Mouse (Mus musculus) midbrain, embryonic 10.5 days (tissue): ENCODE data around the gene H1fx. TPM values are rescaled to one million over a fixed set of nuclear protein-coding genes. Genes with fewer than 3 reads are reported as not detected.
"Not testable (repeated sequence)": the region's sequence is repeated elsewhere in the genome, so short reads cannot be mapped to it uniquely, and the experiment has no call there.

Source experiments
- DNase-seq: peaks from one replicate; pipeline ENCODE4 v3.0.0-alpha.2; 2017; ENCODE audit warnings: low spot score
- H3K27ac ChIP-seq: fragments of 300-500 bp; sonication (generic); replicated peaks from 2 replicates; pipeline ENCODE4 v1.5.1; 2016; ENCODE audit warnings: mild to moderate bottlenecking
- H3K27me3 ChIP-seq: fragments of 300-500 bp; sonication (generic); 2 replicates; pipeline ENCODE4 v1.6.1; 2016; ENCODE audit warnings: low read depth, mild to moderate bottlenecking; ENCODE audit not compliant: poor library complexity, severe bottlenecking
- H3K36me3 ChIP-seq: fragments of 300-500 bp; sonication (generic); 2 replicates; pipeline ENCODE4 v1.6.1; 2016; ENCODE audit warnings: mild to moderate bottlenecking, moderate library complexity
- H3K4me1 ChIP-seq: fragments of 300-500 bp; sonication (generic); 2 replicates; pipeline ENCODE4 v1.6.1; 2016
- H3K4me3 ChIP-seq: fragments of 300-500 bp; sonication (generic); 2 replicates; pipeline ENCODE4 v1.5.1; 2016; ENCODE audit warnings: mild to moderate bottlenecking, moderate library complexity
- H3K9me3 ChIP-seq: fragments of 300-500 bp; sonication (generic); replicated peaks from 2 replicates; pipeline ENCODE4 v1.6.1; 2016; ENCODE audit warnings: mild to moderate bottlenecking
- WGBS: fragments of 180-500 bp; shearing (Covaris S2); methylation state at CpG from one replicate; pipeline ENCODE4 v1.1.7; 2016; 5-methylcytosine and 5-hydroxymethylcytosine counted together
- microRNA-seq: library from miRNA; unstranded; fragments of <30 nt; microRNA quantifications from one replicate; pipeline ENCODE4, GENCODE M21; 2017
- polyA plus RNA-seq: library from polyadenylated mRNA; unstranded; fragments of >200 nt; fragmentation: Nextera tagmentation; extraction: Ambion mirVana; gene quantifications from 2 replicates; pipeline ENCODE4 v1.2.1, GENCODE M21; 2016

H1fx gene
- polyA plus RNA-seq, 1 experiment from 2014 or later = 22.1 TPM

GRCm38 (mm10) chr6:87962457-87962856 lies 19.0 kb downstream of the H1fx start:
- WGBS = 78% methylated on average over 4 of the region's 4 CpGs
- H3K27ac ChIP-seq = not testable (repeated sequence)

GRCm38 (mm10) chr6:87942179-87942578 lies 39.3 kb downstream of the H1fx start:
- DNase-seq = no peak
- Histone ChIP-seq H3K27me3 (no peaks in the 10 kb centered on the region), H3K27ac (no peak overlapping the region), H3K9me3 (peaks cover 7% of the 10 kb centered on the region; the same call in 1 of the 2 replicates), H3K36me3 (no peaks in the 10 kb centered on the region), H3K4me3 (no peak overlapping the region), H3K4me1 (peaks cover 7% of the 10 kb centered on the region)
- 85% methylated on average over 7 of the region's 7 CpGs for WGBS

More at GRCm38 (mm10) chr6:87962457-87962856, 19.0 kb downstream of the H1fx start:
- not testable (repeated sequence) for DNase-seq, H3K4me1 ChIP-seq, H3K36me3 ChIP-seq, H3K27me3 ChIP-seq, H3K4me3 ChIP-seq
- peaks cover 17% of the 10 kb centered on the region for H3K9me3 ChIP-seq

GRCm38 (mm10) chr6:87938941-87939340 lies 42.5 kb downstream of the H1fx start:
- WGBS = 91% methylated on average over 3 of the region's 3 CpGs
- Histone ChIP-seq H3K27me3 (no peaks in the 10 kb centered on the region), H3K9me3 (no peaks in the 10 kb centered on the region), H3K27ac (no peak overlapping the region), H3K4me3 (no peak overlapping the region), H3K36me3 (peaks cover 28% of the 10 kb centered on the region), H3K4me1 (peaks cover 9% of the 10 kb centered on the region)
- no peak for DNase-seq

- 46% methylated on average over 19 of the region's 19 CpGs for WGBS
Measured at GRCm38 (mm10) chr6:87937178-87937788, 44.2 kb downstream of the H1fx start.

GRCm38 (mm10) chr6:87935037-87935436 lies 46.4 kb downstream of the H1fx start:
- no peak for DNase-seq
- H3K36me3 ChIP-seq = peaks cover 63% of the 10 kb centered on the region
- H3K9me3 ChIP-seq = peaks cover 7% of the 10 kb centered on the region; the same call in 1 of the 2 replicates
- no peaks in the 10 kb centered on the region for H3K27me3 ChIP-seq
- WGBS = 91% methylated on average over 5 of the region's 5 CpGs
- no peak overlapping the region for H3K27ac ChIP-seq
- peaks cover 9% of the 10 kb centered on the region for H3K4me1 ChIP-seq
- H3K4me3 ChIP-seq = no peak overlapping the region

More at GRCm38 (mm10) chr6:87937178-87937788, 44.2 kb downstream of the H1fx start:
- H3K27me3 ChIP-seq = no peaks in the 10 kb centered on the region
- H3K4me1 ChIP-seq = peaks cover 9% of the 10 kb centered on the region
- no peak overlapping the region for H3K4me3 ChIP-seq
- peak overlapping the region; percentile 76 for H3K27ac ChIP-seq
- peaks cover 44% of the 10 kb centered on the region for H3K36me3 ChIP-seq
- DNase-seq = peak; percentile 74
- H3K9me3 ChIP-seq = no peaks in the 10 kb centered on the region

Small RNAs within 50 kb of the gene (microRNA-seq; reads per million reads assigned to microRNA genes)
- 3.6 reads per million, percentile 6 among the genes with 10 or more reads in this experiment for gene Gm47286

Other genes with a start within 250 kb of the H1fx start
- 2.8 and 3.4 TPM in 2 replicates for gene Gp9, start 203.6 kb downstream of the H1fx start, polyA plus RNA-seq
- 5.8 and 8.4 TPM in 2 replicates for gene Rab43, start 169.5 kb downstream of the H1fx start, polyA plus RNA-seq
- gene Gm45140, start 145.8 kb downstream of the H1fx start, polyA plus RNA-seq = 2.7 and 4.4 TPM in 2 replicates
- gene Isy1, start 142.8 kb downstream of the H1fx start, polyA plus RNA-seq = 62.4 and 69.1 TPM in 2 replicates
- gene Cnbp, start 130.5 kb downstream of the H1fx start, polyA plus RNA-seq = 1,252 and 1,396 TPM in 2 replicates
- gene Copg1, start 93.8 kb downstream of the H1fx start, polyA plus RNA-seq = 150 and 157 TPM in 2 replicates
- 53.8 and 56.8 TPM in 2 replicates for gene Hmces, start 67.7 kb downstream of the H1fx start, polyA plus RNA-seq
- gene Rab7, start 63.6 kb upstream of the H1fx start, polyA plus RNA-seq = 215 and 225 TPM in 2 replicates
- gene Rpn1, start 102.8 kb upstream of the H1fx start, polyA plus RNA-seq = 284 and 305 TPM in 2 replicates
- gene Gata2, start 212.3 kb upstream of the H1fx start, polyA plus RNA-seq = 19.3 and 36.1 TPM in 2 replicates
- gene Dnajb8, start 240.6 kb upstream of the H1fx start, polyA plus RNA-seq = not detected in 2 replicates